In genomic region chr3:84181717-84182116, GRCm38 (mm10) we compare ENCODE assay signal across 23 mouse cellular contexts. TPM values are rescaled to one million over a fixed set of nuclear protein-coding genes. Genes with fewer than 3 reads are reported as not detected.
DNase-seq lines count a peak whose midpoint lies in the region; ATAC-seq lines count a peak whose summit lies in the region.
"Had no signal": no experiment of that assay in that cellular context is flagged by ENCODE, and none has a peak within 500 bp of the region (broad histone marks: within the 10 kb centered on the region; RNA-seq: fewer than 3 reads in every experiment).

No protein-coding gene starts in this region.

- H3K4me2 ChIP-seq in forebrain, embryonic 13.5 days = no peak overlapping the region
- no peak overlapping the region for H3K4me2 ChIP-seq in midbrain, embryonic 12.5 days (replicated peaks)
- H3K4me2 ChIP-seq in midbrain, embryonic 16.5 days (ENCODE audit: low read length) = no peak overlapping the region
- no peak overlapping the region for H3K4me2 ChIP-seq in heart, embryonic 11.5 days
- H3K4me2 ChIP-seq: heart, embryonic 13.5 days had no signal

- H3K27ac ChIP-seq in forebrain, embryonic 13.5 days = no peak overlapping the region
- H3K27ac ChIP-seq in forebrain, embryonic 10.5 days = no peak overlapping the region
- 0 out of 2 replicates have a peak overlapping the region, but pooled peaks have one; percentile 15 for H3K27ac ChIP-seq in midbrain, embryonic 12.5 days (replicated peaks)
- H3K27ac ChIP-seq in midbrain, embryonic 16.5 days (ENCODE audit: low read length) = no peak overlapping the region
- H3K27ac ChIP-seq in heart, embryonic 11.5 days (ENCODE audit: low read depth, low read length) = no peak overlapping the region
- H3K27ac ChIP-seq: embryonic facial prominence, embryonic 10.5 days; heart, adult 2 months; heart, embryonic 13.5 days had no signal

- peak; percentile 22; the same call in 1 of the 2 replicates for ATAC-seq in forebrain, embryonic 13.5 days
- ATAC-seq in midbrain, embryonic 12.5 days (ENCODE audit: low FRiP score, low read depth) = no peak
- no peak for ATAC-seq in midbrain, embryonic 16.5 days
- ATAC-seq in heart, embryonic 11.5 days (replicated peaks; ENCODE audit: insufficient number of reproducible peaks, low FRiP score, low TSS enrichment) = no peak
- ATAC-seq: activated CD4-positive, CD25-positive, alpha-beta regulatory T cell, adult 4 months; CD4-positive, CD25-positive, alpha-beta regulatory T cell, adult 4 months; forebrain, embryonic 16.5 days; hindbrain, embryonic 16.5 days had no signal

- H3K4me1 ChIP-seq in forebrain, embryonic 13.5 days = peaks cover 17% of the 10 kb centered on the region
- H3K4me1 ChIP-seq in forebrain, embryonic 10.5 days = peaks cover 16% of the 10 kb centered on the region
- H3K4me1 ChIP-seq in midbrain, embryonic 12.5 days = peaks cover 17% of the 10 kb centered on the region
- H3K4me1 ChIP-seq in midbrain, embryonic 16.5 days (ENCODE audit: control insufficient read depth, insufficient read depth, low read length) = peaks cover 13% of the 10 kb centered on the region; the same call in 1 of the 2 replicates
- H3K4me1 ChIP-seq in heart, embryonic 11.5 days (ENCODE audit: control insufficient read depth, insufficient read depth, low read length) = no peaks in the 10 kb centered on the region
- H3K4me1 ChIP-seq: heart, embryonic 13.5 days had no signal

- H3K9ac ChIP-seq in forebrain, embryonic 13.5 days = no peak overlapping the region
- H3K9ac ChIP-seq in midbrain, embryonic 12.5 days (replicated peaks) = no peak overlapping the region
- H3K9ac ChIP-seq in midbrain, embryonic 16.5 days (ENCODE audit: low read depth, low read length) = no peak overlapping the region
- H3K9ac ChIP-seq in heart, embryonic 11.5 days (ENCODE audit: low read depth, low read length) = no peak overlapping the region
- H3K9ac ChIP-seq: heart, embryonic 13.5 days had no signal

- 12% methylated on average over 4 of the region's 4 CpGs for WGBS in forebrain, embryonic 13.5 days
- WGBS in forebrain, embryonic 10.5 days = 19% methylated on average over 4 of the region's 4 CpGs
- WGBS in midbrain, embryonic 12.5 days = 21% methylated on average over 4 of the region's 4 CpGs
- 21% methylated on average over 4 of the region's 4 CpGs for WGBS in midbrain, embryonic 16.5 days
- 52% methylated on average over 4 of the region's 4 CpGs for WGBS in heart, embryonic 11.5 days (ENCODE audit: insufficient replicate concordance)

- peaks cover 47% of the 10 kb centered on the region for H3K36me3 ChIP-seq in forebrain, embryonic 13.5 days (ENCODE audit: poor library complexity, severe bottlenecking)
- H3K36me3 ChIP-seq in forebrain, embryonic 10.5 days (replicated peaks) = peaks cover 26% of the 10 kb centered on the region
- H3K36me3 ChIP-seq in midbrain, embryonic 12.5 days = peaks cover 40% of the 10 kb centered on the region
- H3K36me3 ChIP-seq in midbrain, embryonic 16.5 days (ENCODE audit: control insufficient read depth, insufficient read depth, low read length) = peaks cover 9% of the 10 kb centered on the region
- no peaks in the 10 kb centered on the region for H3K36me3 ChIP-seq in heart, embryonic 11.5 days (ENCODE audit: control insufficient read depth, insufficient read depth, low read length)
- H3K36me3 ChIP-seq: G1E had no signal

- H3K27me3 ChIP-seq in forebrain, embryonic 13.5 days = no peaks in the 10 kb centered on the region
- no peaks in the 10 kb centered on the region for H3K27me3 ChIP-seq in forebrain, embryonic 10.5 days (ENCODE audit: poor library complexity, severe bottlenecking)
- H3K27me3 ChIP-seq in midbrain, embryonic 12.5 days = no peaks in the 10 kb centered on the region
- no peaks in the 10 kb centered on the region for H3K27me3 ChIP-seq in midbrain, embryonic 16.5 days (ENCODE audit: control insufficient read depth, insufficient read depth, low read depth, low read length)
- no peaks in the 10 kb centered on the region for H3K27me3 ChIP-seq in heart, embryonic 11.5 days (ENCODE audit: control insufficient read depth, insufficient read depth, low read length)
- H3K27me3 ChIP-seq: heart, embryonic 13.5 days had no signal

- H3K4me3 ChIP-seq in forebrain, embryonic 13.5 days = no peak overlapping the region
- no peak overlapping the region for H3K4me3 ChIP-seq in forebrain, embryonic 10.5 days
- H3K4me3 ChIP-seq in midbrain, embryonic 12.5 days = no peak overlapping the region
- no peak overlapping the region for H3K4me3 ChIP-seq in midbrain, embryonic 16.5 days (ENCODE audit: low read depth, low read length)
- no peak overlapping the region for H3K4me3 ChIP-seq in heart, embryonic 11.5 days (ENCODE audit: low read depth, low read length)
- H3K4me3 ChIP-seq: embryonic facial prominence, embryonic 10.5 days; heart, adult 2 months; heart, embryonic 13.5 days had no signal

- DNase-seq in forebrain, embryonic 10.5 days (ENCODE audit: extremely low spot score, low spot score) = no peak
- peak; percentile 99 for DNase-seq in R1 (ENCODE audit: low read depth, low spot score)
- DNase-seq in heart, adult 8-10 months (ENCODE audit: low spot score) = no peak
- DNase-seq: B cell, adult 2 months; cerebellum, adult 2 months; cerebellum, postnatal 10 days; gastrocnemius, postnatal 14 days; heart, adult 2 months; heart, postnatal 36 days; kidney, adult 11 months had no signal

- no peaks in the 10 kb centered on the region; the same call in 1 of the 2 replicates for H3K9me3 ChIP-seq in forebrain, embryonic 13.5 days (replicated peaks)
- peaks cover 5% of the 10 kb centered on the region; the same call in 1 of the 2 replicates for H3K9me3 ChIP-seq in forebrain, embryonic 10.5 days
- no peaks in the 10 kb centered on the region for H3K9me3 ChIP-seq in midbrain, embryonic 12.5 days
- no peaks in the 10 kb centered on the region for H3K9me3 ChIP-seq in midbrain, embryonic 16.5 days (replicated peaks; ENCODE audit: control insufficient read depth, low read length, poor library complexity, severe bottlenecking)
- H3K9me3 ChIP-seq in heart, embryonic 11.5 days (replicated peaks; ENCODE audit: control insufficient read depth, low read length) = no peaks in the 10 kb centered on the region
- H3K9me3 ChIP-seq: G1E; heart, embryonic 13.5 days had no signal

RNA-seq across cellular contexts. Expression of gene Gm6525, which starts 7.8 kb away (rescaled TPM):
- 3.7 and 4.1 TPM in 2 replicates for polyA plus RNA-seq in forebrain, embryonic 13.5 days (2015; fragmentation: Nextera tagmentation; extraction: Ambion mirVana)
- 0.87 and 1.5 TPM in 2 replicates for polyA plus RNA-seq in forebrain, embryonic 10.5 days (2016; fragmentation: Nextera tagmentation; extraction: Ambion mirVana)
- 3.3 and 3.7 TPM in 2 replicates for polyA plus RNA-seq in midbrain, embryonic 12.5 days (2016; fragmentation: Nextera tagmentation; extraction: Ambion mirVana)
- 2.1 and 2.5 TPM in 2 replicates for polyA plus RNA-seq in midbrain, embryonic 16.5 days (2015; fragmentation: Nextera tagmentation; extraction: Ambion mirVana)
- not detected for total RNA-seq in heart, adult 8-10 months (2022)
- polyA plus RNA-seq in heart, embryonic 11.5 days (2014; fragmentation: Nextera tagmentation; extraction: Ambion mirVana) = 0.30 TPM in 1 of 2 replicates, not detected in the other
- total RNA-seq: gastrocnemius, adult 18-20 months; gastrocnemius, postnatal 14 days; heart, adult 2 months; heart, postnatal 36 days had no signal
- polyA plus RNA-seq: activated CD4-positive, CD25-positive, alpha-beta regulatory T cell, adult 4 months; cerebellum, adult 2 months; G1E; gonadal fat pad, adult 2 months; heart, adult 2 months had no signal

RNA-seq across cellular contexts. Expression of gene Mnd1, which starts 26.1 kb away (rescaled TPM):
- polyA plus RNA-seq in forebrain, embryonic 13.5 days (2015; fragmentation: Nextera tagmentation; extraction: Ambion mirVana) = 5.3 and 5.9 TPM in 2 replicates
- 14.7 and 15.3 TPM in 2 replicates for polyA plus RNA-seq in forebrain, embryonic 10.5 days (2016; fragmentation: Nextera tagmentation; extraction: Ambion mirVana)
- polyA plus RNA-seq in midbrain, embryonic 12.5 days (2016; fragmentation: Nextera tagmentation; extraction: Ambion mirVana) = 5.7 and 7.2 TPM in 2 replicates
- polyA plus RNA-seq in midbrain, embryonic 16.5 days (2015; fragmentation: Nextera tagmentation; extraction: Ambion mirVana) = 1.4 and 1.5 TPM in 2 replicates
- 1 to 10 TPM; 1.9 to 3.4 (median 2.3) TPM for total RNA-seq in heart, adult 8-10 months (2022)
- 9.4 and 12.0 TPM in 2 replicates for polyA plus RNA-seq in heart, embryonic 11.5 days (2014; fragmentation: Nextera tagmentation; extraction: Ambion mirVana)
